Mouse (Mus musculus): ENCODE results near the gene Ddx24. TPM values are rescaled to one million over a fixed set of nuclear protein-coding genes. Genes with fewer than 3 reads are reported as not detected.

Gene Ddx24
- total RNA-seq, 2 experiments from 2014 or later: 172 to 173 TPM

DNA sequence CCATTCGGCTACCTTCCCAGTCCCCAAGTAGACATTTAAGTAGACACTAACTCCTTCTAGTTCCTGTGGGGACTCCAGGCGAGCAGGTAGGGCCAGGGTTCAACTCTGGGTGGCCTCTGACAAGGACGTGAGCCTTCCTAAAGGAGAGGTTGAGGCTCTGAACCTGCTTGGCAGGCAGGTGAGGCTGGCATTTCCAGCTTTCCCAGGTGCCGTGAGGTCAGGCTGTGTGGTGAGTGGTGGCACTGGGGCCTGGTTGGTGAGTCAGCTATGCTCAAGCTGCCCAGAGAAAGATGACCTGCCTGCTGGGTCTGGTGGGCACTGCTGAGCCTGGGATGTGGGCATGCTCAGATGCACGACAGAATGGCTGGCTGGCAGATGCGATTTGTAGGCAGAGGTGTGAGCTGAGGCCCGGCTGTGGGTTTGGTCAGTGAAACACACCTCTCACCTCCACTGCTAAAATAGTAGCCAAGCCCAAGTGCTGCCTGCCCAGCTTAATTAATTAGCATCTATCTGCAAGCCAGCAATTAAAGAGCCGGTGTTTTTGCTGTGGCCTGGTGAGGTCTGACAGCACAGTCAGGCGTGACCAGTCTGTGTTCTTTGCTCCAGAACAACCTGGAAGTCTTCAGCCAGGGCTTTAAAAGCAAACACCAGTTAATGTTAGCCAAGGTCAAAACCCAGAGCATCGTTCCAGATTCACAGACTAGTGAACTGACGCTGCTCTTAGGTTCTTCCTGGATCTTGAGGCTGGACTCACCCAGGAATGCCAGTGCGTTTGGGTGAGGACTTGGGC lies 29.9 kb downstream of the Ddx24 start:
- intact Hi-C loops (cut with DNase I): no loop called here
- DNase-seq (ENCODE audit: extremely low spot score in 1 of 2, low spot score in 2 of 2): no peak

DNA sequence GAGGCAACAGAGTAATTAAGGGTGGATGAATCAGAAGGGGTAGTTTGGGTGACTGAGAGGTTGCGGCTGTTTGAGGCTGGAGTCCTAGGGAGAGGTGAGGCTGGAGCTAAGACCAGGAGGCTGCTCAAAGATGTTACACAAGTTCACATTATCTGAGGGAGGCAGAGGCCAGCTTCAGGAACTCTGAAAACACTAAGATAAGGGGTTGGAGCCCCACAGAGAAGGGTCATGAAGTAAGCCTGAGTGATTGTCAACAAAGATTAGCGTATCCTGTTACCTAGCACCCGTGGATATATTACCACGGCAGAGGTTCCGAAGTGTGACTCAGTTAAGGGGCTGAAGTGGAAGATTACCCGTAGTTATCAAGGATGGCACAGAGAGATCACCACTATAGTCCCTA lies 32.1 kb downstream of the Ddx24 start:
- no peak for DNase-seq (ENCODE audit: extremely low spot score in 1 of 2, low spot score in 2 of 2)
- intact Hi-C loops (cut with DNase I): no loop called here

DNA sequence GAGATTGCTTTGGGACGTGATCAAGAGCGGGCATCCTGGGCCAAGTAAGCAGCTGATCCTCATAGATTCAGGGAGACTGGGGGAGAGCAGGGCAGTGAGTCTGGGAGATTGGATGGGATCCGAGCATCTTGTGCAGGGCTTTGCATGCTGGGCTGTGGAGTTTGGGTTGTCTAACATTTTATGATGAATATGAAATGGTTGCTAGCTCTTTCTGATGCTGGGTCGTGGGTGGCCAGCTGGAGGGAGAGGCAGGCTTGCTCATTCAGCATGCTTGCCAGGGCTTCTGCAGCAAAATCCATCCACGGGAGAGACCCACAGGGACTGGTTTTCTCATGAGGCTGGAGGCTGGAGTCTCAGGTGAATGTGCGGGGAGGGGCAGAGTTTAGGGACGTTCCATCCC lies 34.5 kb downstream of the Ddx24 start:
- intact Hi-C loops (cut with DNase I): no loop called here
- DNase-seq (ENCODE audit: extremely low spot score in 1 of 2, low spot score in 2 of 2): peak in 1 of 2 experiments; percentile 38

DNA sequence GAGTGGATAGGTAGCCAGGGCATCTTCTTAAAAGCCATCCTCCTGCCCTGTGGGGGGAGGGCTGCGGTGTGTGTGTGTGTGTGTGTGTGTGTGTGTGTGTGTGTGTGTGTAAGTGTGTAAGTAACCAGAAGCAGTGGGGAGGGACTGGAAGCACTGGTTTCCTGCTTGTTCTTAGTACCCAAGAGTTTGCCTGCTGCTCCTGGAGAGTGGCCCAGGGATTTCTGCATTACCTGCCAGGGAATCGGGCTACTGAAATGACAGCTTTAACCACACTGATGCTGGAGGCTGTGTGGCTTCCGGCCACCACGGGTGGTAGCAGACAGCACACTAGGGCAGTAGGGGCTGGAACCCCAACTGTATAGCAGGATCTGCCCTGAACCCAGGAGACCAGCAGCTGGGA lies 35.6 kb downstream of the Ddx24 start:
- DNase-seq (ENCODE audit: extremely low spot score in 1 of 2, low spot score in 2 of 2): no peak
- intact Hi-C loops (cut with DNase I): no loop called here

DNA sequence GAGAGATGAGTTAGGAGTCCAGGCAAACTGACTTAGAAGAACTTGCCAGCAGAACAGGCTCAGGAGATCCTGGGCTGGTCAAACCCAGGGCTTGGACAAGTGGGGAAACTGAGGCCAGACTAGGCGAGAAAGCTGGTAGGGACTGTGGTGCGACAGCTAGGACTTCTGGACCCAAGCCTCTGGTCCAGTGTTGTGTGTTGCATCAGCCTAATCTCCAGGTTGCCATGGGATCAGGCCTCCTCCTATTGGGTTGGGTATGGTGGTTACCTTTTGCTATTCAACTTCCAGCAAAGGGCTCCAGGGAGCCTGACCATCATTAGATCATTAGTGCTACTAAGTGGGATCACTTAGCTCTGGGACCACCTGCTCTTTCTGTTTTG lies 36.3 kb downstream of the Ddx24 start:
- intact Hi-C loops (cut with DNase I): no loop called here
- no peak for DNase-seq (ENCODE audit: extremely low spot score in 1 of 2, low spot score in 2 of 2)

DNA sequence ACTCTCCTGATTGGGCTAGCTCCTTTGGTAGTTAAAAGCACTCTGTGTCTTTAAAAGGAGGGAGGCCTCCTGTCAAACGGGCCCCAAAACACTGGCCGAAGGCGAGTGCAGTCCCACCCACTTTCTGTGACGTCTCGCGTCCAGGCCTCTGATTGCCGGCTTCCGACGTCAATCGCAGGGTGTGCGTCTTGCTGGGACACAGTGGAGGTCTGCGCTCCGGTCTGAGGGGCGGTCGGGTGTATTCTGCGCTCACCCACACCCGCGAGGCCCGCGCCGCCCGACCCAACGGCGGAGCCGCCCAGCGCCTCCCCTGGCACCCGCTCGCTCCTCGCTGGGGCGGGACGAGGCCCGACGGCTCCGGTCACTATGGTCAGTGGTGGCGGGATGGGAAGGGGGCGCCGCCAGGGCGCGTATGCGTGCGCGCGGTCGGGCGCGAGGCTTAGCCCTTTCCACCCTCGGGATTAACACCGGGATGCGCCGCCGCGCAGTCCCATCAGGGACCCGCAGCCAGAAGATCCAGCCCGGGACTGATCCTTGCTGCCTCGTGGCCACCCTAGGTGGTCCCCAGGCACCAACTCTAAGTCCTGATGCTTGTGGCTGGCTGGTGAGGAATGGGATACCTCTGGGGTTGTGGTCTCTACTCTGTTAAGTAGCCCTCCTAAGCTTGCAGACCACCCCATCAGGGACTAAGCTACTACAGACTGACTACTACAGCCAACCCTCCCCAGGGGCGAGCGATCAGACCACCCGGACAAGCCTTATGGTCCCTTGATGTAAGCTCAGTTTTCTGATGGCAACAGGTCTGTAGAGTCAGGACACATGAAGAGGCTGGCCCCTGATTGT lies 36.9 kb downstream of the Ddx24 start, which contains the start of gene Otub2:
TSS of gene Otub2 (plus strand) at position 178 of the 843 bp plus-strand sequence.
- intact Hi-C loops (cut with DNase I): no loop called here
- DNase-seq (ENCODE audit: extremely low spot score in 1 of 2, low spot score in 2 of 2): peak; percentile 97

DNA sequence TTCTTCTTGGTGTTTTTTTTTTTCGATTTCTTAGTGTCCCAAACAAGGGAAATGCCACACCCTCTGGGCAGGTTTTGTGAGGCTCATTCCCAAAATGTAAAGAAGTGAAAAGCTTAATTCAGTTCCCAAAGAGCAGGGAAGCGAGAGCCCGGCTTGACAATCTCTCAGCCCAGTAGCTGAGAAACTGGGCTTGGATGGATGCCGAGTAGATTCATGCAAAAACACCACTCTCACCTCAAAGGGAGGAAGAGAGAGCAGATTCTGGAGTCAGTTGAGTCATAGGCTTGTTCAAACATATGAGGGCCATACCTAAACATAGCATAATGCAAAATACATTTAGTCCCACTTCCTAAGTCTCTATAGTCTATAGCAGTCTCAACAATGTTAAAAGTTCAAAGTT lies 45.4 kb downstream of the Ddx24 start:
- intact Hi-C loops (cut with DNase I): no loop called here
- DNase-seq (ENCODE audit: extremely low spot score in 1 of 2, low spot score in 2 of 2): no peak

DNA sequence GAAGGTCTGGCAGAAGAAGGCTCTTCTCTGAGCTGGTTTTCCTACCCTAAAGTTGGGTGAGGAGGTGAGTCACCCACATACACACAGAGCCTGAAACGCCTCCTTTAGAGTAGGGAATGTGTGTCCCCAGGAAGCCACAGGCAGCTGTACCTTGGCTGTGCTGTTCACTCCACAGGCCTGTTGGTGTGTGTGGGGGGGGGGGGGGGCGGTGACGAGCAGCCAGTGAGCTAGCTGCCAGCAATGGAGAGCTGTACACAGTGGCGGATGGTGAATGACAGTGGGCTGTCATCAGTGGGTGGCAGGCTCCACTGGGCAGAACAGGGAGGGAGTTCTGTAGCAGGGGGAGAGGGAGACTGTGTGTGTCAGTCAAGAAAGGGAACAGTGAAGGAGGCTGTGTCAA lies 48.9 kb downstream of the Ddx24 start:
- intact Hi-C loops (cut with DNase I): no loop called here
- no peak for DNase-seq (ENCODE audit: extremely low spot score in 1 of 2, low spot score in 2 of 2)

DNA sequence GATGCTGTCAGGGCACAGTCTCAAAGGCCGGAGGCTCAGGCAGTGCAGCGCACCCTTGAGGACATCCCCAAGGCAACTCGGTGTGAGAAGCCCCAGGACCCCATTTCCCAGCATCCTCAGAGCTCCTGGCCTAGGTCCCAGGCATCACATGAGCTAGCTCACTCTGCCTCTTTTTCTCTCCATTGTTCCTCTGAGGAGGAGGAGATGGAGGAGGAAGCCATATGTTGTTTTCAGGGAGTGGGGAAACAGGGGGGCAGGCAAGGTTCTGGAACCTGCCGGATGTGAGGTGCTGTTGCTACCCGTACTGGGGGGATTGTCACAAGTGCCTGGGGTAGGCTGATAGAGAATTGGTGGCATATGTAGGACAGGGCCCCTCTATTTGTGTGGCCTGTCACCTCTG lies 49.5 kb downstream of the Ddx24 start:
- DNase-seq (ENCODE audit: extremely low spot score in 1 of 2, low spot score in 2 of 2): peak; percentile 42 to 62
- intact Hi-C loops (cut with DNase I): no loop called here

DNA sequence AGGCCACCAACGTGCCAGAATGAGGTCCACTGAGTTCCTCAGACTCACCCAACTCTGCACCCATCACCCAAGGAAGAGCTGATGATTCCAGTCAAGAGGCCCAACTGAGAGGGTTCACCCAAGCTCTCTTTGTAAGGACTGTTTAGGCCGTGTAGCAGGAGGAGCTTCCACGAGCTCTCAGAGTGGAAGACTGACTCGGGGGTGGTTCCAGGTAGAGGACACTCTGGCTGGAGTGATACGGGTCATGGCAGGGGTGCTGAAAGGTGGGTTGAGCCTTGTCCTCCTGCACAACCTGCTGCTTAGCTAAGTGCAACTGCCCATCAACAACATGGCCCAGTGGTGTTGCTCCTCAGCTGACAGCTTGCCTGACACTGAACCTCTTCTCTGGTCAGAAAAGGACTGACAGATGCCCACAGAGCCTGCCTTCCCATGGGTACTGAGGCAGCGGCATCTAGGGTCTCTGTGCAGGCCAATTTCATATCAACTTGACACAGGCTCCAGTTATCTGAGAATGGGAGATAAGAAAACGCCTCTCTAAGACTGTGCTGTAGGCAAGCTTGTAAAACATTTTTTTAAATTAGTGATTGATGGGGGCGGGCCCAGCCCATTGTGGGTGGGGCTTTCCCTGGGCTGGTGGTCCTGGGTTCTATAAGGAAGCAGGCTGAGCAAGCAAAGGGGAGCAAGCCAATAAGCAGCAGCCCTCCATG lies 51.9 kb downstream of the Ddx24 start:
- intact Hi-C loops (cut with DNase I): no loop called here
- no peak for DNase-seq (ENCODE audit: extremely low spot score in 1 of 2, low spot score in 2 of 2)

DNA sequence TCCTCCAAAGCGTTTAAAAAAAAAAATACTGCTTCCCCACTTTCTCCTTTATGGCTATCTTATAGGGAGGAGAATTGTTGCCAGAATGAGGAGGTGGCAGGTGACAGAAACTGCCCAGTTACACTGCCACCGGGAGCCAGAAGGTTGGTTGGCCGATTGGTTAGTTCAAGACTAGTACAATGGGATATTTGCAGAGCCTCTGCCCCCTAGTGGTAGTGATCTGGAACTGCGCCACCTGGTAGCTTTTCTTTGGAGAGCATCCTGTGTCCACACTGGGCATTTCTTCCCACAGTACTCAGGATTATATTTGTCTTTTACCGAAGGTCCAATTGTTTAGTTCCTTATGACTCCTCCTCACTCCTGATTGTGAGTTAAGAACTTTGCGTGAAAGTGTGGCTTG lies 53.9 kb downstream of the Ddx24 start:
- intact Hi-C loops (cut with DNase I): no loop called here
- no peak for DNase-seq (ENCODE audit: extremely low spot score in 1 of 2, low spot score in 2 of 2)

DNA sequence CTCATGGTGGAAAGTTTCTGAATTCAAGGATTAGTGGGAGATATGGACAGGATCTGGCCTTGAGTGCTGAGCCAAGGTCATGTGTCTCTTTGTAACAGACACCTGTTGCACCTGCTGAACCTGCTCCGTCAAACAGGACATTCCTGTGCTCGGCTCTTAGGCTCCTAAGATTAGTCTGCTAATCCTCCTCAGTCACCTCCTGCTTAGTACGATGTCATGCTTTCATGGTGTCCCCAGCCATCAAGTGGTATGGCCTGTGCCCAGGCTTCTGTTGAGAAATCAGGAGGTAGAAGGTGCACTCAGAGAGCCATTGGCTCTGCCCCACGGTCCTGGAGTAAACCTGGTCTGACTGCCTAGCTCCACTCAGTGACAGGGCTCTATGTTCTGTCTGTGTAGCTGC lies 54.8 kb downstream of the Ddx24 start:
- no peak for DNase-seq (ENCODE audit: extremely low spot score in 1 of 2, low spot score in 2 of 2)
- intact Hi-C loops (cut with DNase I): no loop called here

DNA sequence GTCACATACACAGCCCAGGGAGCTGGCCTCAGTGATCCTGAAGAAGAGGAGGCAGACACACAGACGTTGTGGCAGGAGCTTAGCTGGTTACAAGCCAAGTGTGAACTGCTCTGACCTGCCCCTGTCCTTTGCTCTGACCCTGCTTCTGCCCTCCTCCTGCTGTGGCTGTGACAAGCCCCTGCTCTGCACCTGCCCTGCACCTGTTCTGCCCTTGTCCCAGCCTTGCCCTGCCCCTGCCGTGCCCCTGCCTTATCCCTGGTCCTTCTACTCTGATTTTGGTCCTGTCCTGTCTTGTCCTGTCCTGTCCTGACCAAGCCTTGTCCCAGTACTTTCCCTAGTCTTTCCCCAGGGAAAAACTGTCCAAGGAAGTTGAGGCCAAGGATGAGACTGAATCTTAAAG lies 56.9 kb downstream of the Ddx24 start:
- intact Hi-C loops (cut with DNase I): no loop called here

DNA sequence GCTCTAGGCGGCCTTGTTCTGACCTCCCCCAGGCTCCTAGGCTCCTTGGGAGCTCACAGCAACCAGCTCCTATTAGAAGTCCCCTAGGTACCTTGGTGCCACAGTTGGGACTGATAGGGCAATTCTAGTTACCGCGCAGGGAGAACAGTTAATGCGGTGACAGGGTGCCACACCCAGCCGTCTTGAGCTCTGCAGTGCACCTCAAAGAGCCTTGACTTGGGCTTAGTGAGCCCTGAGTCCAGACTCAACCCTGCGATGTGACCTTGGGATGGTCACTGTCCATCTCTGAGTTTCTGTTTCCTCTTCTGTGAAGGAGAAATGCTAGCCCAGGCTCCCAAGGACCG lies 57.3 kb downstream of the Ddx24 start:
- no peak for DNase-seq (ENCODE audit: extremely low spot score in 1 of 2, low spot score in 2 of 2)
- intact Hi-C loops (cut with DNase I): no loop called here

More for the DNA sequence above, 56.9 kb downstream of the Ddx24 start:
- no peak for DNase-seq (ENCODE audit: extremely low spot score in 1 of 2, low spot score in 2 of 2)

DNA sequence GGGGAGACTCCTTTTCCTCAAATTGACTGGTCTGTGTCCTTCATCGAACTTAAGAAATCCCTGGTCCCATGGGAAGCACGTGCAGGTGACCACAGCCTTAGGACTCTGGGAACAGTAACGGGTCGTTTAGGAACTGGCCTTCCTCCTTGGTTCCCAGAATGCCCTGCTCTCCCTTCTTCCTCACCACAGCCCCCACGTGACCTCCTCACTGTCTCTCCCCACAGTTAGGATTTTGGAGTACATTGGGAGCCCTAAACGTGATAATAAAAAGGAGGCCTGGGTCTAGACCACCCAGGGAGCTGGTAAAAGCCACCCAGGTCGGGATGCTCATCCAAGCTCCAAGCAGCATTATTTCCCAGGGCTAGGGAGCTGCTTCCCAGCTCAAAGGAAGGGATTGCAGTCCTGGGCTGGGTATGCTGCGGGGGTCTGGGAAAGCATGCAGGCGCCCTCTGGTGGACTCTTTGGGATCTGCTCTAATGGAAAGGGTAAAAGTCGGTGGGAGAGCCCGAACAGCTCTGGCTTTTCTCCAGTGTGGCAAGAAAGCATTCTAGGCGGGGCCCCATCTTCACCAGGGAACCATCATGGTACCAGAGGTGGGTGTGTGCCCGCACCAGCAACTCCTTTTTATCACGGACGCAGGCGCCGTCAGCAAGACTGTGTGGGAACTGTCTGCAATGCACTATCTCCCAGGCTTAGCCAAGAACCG lies 57.9 kb downstream of the Ddx24 start:
- intact Hi-C loops (cut with DNase I): no loop called here
- peak; percentile 78 to 85 for DNase-seq (ENCODE audit: extremely low spot score in 1 of 2, low spot score in 2 of 2)

DNA sequence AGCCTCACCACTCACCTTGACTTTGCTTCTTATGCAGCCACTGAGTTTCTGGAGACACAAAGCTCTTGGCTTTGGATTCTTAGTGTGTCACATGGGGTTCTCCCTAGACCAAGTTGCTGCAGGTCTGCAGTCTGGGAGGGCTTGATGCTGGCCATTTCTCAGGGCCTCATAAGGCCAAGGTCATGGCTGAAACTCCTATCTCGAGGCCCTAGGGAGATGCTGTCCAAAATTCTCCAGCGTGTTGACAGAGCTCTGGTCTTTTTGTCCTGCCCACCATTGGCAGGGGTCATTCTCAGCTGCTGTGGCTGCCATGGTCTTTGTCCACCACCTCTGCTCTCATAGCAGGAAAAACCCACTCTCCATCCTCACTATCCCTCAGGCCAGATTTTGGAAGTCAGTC lies 58.5 kb downstream of the Ddx24 start:
- intact Hi-C loops (cut with DNase I): no loop called here
- DNase-seq (ENCODE audit: extremely low spot score in 1 of 2, low spot score in 2 of 2): no peak

DNA sequence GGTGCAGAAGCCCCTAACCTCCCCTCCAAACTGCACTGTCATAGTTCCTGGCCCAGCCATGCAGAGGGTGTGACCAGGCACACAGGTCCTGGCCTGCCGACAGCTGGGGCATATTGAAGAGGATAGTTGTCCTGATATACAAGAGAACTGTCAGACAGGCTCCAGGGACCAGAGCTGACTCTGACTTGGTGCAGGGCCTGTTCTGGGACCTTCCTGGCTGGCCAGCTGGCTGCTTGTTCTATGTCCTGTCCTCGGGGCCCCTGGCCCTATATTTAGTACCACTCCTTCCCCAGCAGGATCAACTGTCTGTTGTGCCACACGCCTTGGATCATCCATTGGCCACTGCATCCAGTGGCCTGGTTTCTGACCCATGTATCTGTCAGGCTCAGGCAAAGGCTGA lies 63.3 kb downstream of the Ddx24 start:
- intact Hi-C loops (cut with DNase I): no loop called here

DNA sequence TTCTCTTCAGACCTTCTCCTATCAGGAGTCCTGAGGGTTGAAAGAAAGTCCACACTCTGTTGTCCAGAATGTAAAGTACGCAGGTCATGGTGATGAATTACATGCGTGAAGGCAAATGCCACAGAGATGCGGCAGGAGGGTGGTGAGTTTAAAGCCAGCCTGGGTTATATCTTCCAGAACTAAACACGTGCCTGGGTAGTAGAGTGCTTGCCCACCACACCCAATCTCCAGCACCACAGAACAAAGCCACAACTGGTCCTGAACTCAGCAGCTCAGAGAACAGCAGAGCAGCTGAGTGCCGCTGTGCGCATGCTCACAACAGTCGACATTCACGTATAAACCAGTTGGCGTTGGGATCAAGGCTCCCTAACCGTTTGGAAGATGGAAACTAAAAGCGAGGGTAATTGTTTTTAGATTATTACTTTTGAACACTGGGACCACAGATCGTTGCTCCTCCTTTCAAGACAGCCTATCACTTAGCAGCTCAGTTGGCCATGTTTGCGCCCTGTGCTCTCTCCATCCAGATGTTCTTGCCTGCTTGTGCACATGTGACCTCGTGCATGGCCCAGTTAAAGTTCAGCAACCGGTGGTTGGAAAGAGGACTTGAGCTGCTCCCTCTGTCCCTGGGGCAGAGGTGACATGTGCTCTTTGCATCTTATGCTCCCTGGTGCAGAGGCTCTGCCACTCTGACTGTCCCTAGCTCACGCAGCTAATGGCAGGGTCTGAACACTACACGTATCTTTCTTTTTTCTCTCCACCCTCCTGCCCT lies 63.9 kb downstream of the Ddx24 start:
- DNase-seq (ENCODE audit: extremely low spot score in 1 of 2, low spot score in 2 of 2): no peak
- intact Hi-C loops (cut with DNase I): no loop called here

More for the DNA sequence above, 63.3 kb downstream of the Ddx24 start:
- no peak for DNase-seq (ENCODE audit: extremely low spot score in 1 of 2, low spot score in 2 of 2)

Measured in left cerebral cortex, postnatal 10 days (tissue).